Mouse (Mus musculus): ENCODE measurements at regions not wholly inside any gene's neighbourhood (a gene's known extent, or its start where the extent isn't known, plus 50 kb on each side); places are given as distances from the start of the nearest gene placed in this dataset.

DNA sequence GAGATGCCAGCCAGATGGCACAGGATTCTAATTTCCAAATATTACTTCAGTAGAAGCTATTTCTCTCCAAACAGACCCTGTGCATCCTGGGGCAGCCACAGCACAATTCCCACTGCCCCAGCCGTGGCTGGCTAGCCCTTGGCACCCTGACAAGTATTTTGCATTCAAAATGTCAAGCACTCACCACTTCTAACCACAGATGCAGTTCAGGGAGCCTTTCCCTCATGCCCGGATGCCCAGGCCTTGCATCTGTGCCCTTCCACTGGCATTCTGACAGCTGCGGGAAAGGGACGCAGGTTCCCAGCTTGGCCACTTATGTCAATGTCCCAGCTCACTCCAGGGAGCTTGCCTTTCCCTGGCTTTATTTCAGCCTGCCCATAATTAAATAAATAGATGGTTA is 84.8 kb upstream of the Clint1 start:
- no peak for ATAC-seq (replicated peaks in 1 of 2; ENCODE audit: insufficient read depth in 1 of 2, low FRiP score in 2 of 2, low TSS enrichment in 1 of 2, low read depth in 1 of 2, poor library complexity in 2 of 2, severe bottlenecking in 2 of 2)

- no peak for ATAC-seq (replicated peaks in 1 of 2; ENCODE audit: insufficient read depth in 1 of 2, low FRiP score in 2 of 2, low TSS enrichment in 1 of 2, low read depth in 1 of 2, poor library complexity in 2 of 2, severe bottlenecking in 2 of 2)
Observed at GRCm38 (mm10) chr11:45782435-45782834, 69.4 kb upstream of the Clint1 start.

DNA sequence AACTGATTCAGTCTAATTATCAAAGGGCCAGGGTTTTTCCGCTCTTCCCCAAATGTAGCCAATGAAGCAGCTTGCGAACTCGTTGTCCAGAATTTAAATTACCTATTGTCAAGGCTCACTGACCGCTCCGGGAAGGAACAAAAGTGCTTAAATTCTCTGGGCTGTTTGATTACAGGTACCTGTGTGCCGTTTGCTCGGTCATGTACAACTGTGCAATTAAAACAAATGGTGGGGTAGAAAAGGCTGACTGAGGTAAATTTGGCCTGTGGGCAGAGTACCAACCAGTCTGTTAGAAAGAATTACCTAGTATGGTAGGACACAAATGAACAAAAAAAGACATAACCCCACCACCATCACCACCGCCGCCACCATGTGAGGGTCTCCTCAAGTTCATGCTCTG is 66.0 kb upstream of the Clint1 start:
- ATAC-seq (replicated peaks in 1 of 2; ENCODE audit: insufficient read depth in 1 of 2, low FRiP score in 2 of 2, low TSS enrichment in 1 of 2, low read depth in 1 of 2, poor library complexity in 2 of 2, severe bottlenecking in 2 of 2) = no peak

DNA sequence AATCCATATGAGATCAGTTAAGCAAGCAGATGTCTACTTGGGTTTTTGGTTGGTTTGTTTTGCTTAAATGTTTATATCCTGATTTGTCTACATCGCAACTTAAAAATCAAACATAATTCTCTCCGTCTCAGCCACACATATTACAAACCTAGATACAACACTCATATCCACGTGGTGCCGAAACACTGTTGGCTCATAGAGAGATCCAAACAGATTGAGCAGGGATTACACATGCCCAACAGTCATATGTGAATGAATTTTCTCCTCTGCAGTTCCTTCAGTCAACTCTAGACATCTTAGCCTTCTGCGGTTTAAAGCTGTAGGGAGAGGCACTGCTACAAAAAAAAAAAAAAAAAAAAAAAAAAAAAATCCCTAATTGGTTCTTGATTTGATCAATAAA is 64.4 kb upstream of the Clint1 start:
- ATAC-seq (replicated peaks in 1 of 2; ENCODE audit: insufficient read depth in 1 of 2, low FRiP score in 2 of 2, low TSS enrichment in 1 of 2, low read depth in 1 of 2, poor library complexity in 2 of 2, severe bottlenecking in 2 of 2) = no peak

GRCm38 (mm10) chr11:45789886-45790285 is 62.0 kb upstream of the Clint1 start:
- no peak for ATAC-seq (replicated peaks in 1 of 2; ENCODE audit: insufficient read depth in 1 of 2, low FRiP score in 2 of 2, low TSS enrichment in 1 of 2, low read depth in 1 of 2, poor library complexity in 2 of 2, severe bottlenecking in 2 of 2)

DNA sequence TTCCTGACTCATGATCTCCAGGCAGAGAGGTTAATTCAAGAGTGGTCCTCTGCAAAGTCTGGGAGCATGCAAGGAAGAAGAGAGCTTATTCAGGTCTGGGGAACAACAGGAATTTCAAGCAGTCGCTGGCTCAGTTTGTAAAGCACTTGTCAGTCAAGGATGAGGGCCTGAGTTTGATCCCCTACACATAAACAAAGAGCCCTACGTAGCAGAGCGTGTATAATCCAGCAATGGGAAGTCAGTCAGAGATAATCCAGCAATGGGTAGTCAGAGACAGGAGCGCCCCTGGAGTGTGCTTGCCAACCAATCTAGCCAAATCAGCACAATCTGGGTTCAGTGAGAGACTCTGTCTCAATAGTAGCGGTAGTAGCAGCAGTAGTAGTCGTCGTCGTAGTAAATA is 61.3 kb upstream of the Clint1 start:
- ATAC-seq (replicated peaks in 1 of 2; ENCODE audit: insufficient read depth in 1 of 2, low FRiP score in 2 of 2, low TSS enrichment in 1 of 2, low read depth in 1 of 2, poor library complexity in 2 of 2, severe bottlenecking in 2 of 2) = no peak

GRCm38 (mm10) chr11:45791696-45792095 is 60.2 kb upstream of the Clint1 start:
- no peak for ATAC-seq (replicated peaks in 1 of 2; ENCODE audit: insufficient read depth in 1 of 2, low FRiP score in 2 of 2, low TSS enrichment in 1 of 2, low read depth in 1 of 2, poor library complexity in 2 of 2, severe bottlenecking in 2 of 2)

- ATAC-seq (replicated peaks in 1 of 2; ENCODE audit: insufficient read depth in 1 of 2, low FRiP score in 2 of 2, low TSS enrichment in 1 of 2, low read depth in 1 of 2, poor library complexity in 2 of 2, severe bottlenecking in 2 of 2) = peak; percentile 40 to 79; a peak in 3 of 4 replicates
Observed at GRCm38 (mm10) chr11:45794361-45794981, 57.4 kb upstream of the Clint1 start.

GRCm38 (mm10) chr11:45795322-45795721 is 56.5 kb upstream of the Clint1 start:
- no peak; a peak in 1 of 4 replicates for ATAC-seq (replicated peaks in 1 of 2; ENCODE audit: insufficient read depth in 1 of 2, low FRiP score in 2 of 2, low TSS enrichment in 1 of 2, low read depth in 1 of 2, poor library complexity in 2 of 2, severe bottlenecking in 2 of 2)

GRCm38 (mm10) chr11:45795731-45796130 is 56.1 kb upstream of the Clint1 start:
- peak; percentile 85 to 88 for ATAC-seq (replicated peaks in 1 of 2; ENCODE audit: insufficient read depth in 1 of 2, low FRiP score in 2 of 2, low TSS enrichment in 1 of 2, low read depth in 1 of 2, poor library complexity in 2 of 2, severe bottlenecking in 2 of 2)

DNA sequence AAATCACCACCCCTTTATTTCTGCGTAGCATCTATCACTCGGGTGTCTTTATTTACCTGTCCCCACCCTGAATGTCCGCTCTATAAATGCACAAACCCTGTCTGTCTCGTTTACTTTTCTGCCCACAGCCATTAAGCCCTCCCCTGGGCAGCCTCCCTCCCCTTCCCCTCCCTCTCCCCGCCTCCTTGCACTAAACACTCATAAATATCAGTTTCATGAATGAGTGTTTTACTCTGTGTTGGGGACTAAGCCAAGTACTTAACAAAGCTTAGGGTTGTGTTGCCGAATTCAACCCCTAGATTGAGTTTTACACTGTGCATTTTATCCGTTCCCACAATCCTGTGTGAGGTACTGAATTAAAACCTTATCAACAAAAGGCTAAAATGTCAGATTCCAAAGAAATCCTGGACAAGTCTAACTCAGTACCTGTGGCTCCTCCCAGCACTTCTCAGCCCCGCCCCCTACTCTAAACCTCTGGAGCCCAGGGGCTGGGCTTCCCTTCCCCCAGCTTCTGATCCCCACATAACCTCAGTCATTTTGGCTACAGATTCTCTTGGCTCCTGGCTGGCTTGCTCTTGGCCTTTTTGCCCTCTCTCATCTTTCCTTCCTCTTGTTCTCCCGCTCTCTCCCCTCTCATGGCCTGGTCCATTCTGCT is 52.0 kb upstream of the Clint1 start:
- ATAC-seq (replicated peaks in 1 of 2; ENCODE audit: insufficient read depth in 1 of 2, low FRiP score in 2 of 2, low TSS enrichment in 1 of 2, low read depth in 1 of 2, poor library complexity in 2 of 2, severe bottlenecking in 2 of 2) = no peak

Measured in hematopoietic stem cell, adult 5-6 weeks (primary cell).